Mouse (Mus musculus) heart, postnatal 36 days (tissue): ENCODE measurements around the gene Gm42957. TPM values are rescaled to one million over a fixed set of nuclear protein-coding genes. Genes with fewer than 3 reads are reported as not detected.
"Not testable (repeated sequence)": the region's sequence is repeated elsewhere in the genome, so short reads cannot be mapped to it uniquely, and the experiment has no call there.

Experiments used
- DNase-seq, 2 experiments: peaks; one replicate each; pipeline ENCODE4 v3.0.0; 2021 to 2022
- intact Hi-C: fragments of 180-260 bp; cut with DNase I; formaldehyde crosslinking; loops from one replicate; pipeline ENCODE4 v1.15.1; 2025
- total RNA-seq, 2 experiments: library from RNA; stranded (reverse); gene quantifications; 2 replicates each; pipeline ENCODE4 v1.2.3; 2021

Gene Gm42957
- total RNA-seq, 2 experiments from 2014 or later = not detected

- DNase-seq = peak; percentile 71 to 75
- intact Hi-C loops = loop anchor here (2.0 to 5.0 kb wide), 2 partner anchors 25 to 37 kb away; partner anchors contain the start of gene Nudt17
Measured at GRCm38 (mm10) chr3:96669727-96670468, 34.6 kb downstream of the Gm42957 start, which contains the start of gene Ankrd35. Gene Ankrd35, plus strand, starts transcription at chr3:96670131.

GRCm38 (mm10) chr3:96671519-96671918 is 36.2 kb downstream of the Gm42957 start:
- intact Hi-C loops = loop anchor here (2.0 kb wide), 1 partner anchor 23 kb away; no protein-coding TSS in a partner anchor

DNA sequence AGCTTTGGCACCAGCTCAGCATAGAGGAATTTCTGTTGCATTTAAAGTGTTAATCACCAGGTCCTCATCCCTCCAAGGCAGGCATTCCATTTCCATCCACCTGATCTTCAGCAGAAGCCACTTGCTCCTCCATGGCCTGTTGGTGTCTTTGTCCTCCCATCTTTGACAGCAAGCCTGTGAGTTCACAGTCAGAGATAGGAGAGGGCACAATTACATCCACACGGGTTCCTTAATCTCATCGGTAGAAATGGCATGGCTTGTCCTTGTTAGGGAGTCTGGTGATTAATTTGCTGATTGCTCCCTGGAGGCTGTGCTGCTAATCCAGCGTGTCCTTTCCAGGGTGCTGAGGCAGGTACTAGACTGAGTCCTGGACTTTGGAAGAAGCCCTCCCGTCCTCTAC is 38.2 kb downstream of the Gm42957 start:
- no peak for DNase-seq
- intact Hi-C loops = no loop called here

More at GRCm38 (mm10) chr3:96671519-96671918, 36.2 kb downstream of the Gm42957 start:
- no peak for DNase-seq

GRCm38 (mm10) chr3:96674442-96674841 is 39.2 kb downstream of the Gm42957 start:
- no peak for DNase-seq
- intact Hi-C loops = no loop called here

DNA sequence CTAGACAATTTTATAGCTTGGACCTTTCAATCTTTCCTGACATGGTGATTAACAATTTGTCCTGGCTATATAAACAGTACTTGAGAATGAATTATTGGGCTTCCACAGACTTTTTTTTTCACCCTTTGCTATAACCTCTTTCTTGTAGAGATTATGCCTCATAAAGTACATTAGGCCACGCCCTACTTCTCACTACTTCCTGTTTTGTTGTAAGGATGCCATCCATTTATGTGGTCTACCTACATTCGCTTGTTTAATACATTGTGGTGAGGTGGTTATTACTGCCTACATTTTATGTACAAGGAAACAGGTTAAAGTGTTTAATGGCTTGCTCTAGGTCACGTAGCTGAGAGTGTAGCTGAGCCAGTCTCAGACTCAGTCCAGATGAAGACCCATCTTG is 39.9 kb downstream of the Gm42957 start:
- intact Hi-C loops = no loop called here
- DNase-seq = no peak

- intact Hi-C loops = no loop called here
- no peak for DNase-seq
Measured at GRCm38 (mm10) chr3:96675690-96676089, 40.4 kb downstream of the Gm42957 start.

- no peak for DNase-seq
- intact Hi-C loops = no loop called here
Measured at GRCm38 (mm10) chr3:96678456-96678855, 43.2 kb downstream of the Gm42957 start.

DNA sequence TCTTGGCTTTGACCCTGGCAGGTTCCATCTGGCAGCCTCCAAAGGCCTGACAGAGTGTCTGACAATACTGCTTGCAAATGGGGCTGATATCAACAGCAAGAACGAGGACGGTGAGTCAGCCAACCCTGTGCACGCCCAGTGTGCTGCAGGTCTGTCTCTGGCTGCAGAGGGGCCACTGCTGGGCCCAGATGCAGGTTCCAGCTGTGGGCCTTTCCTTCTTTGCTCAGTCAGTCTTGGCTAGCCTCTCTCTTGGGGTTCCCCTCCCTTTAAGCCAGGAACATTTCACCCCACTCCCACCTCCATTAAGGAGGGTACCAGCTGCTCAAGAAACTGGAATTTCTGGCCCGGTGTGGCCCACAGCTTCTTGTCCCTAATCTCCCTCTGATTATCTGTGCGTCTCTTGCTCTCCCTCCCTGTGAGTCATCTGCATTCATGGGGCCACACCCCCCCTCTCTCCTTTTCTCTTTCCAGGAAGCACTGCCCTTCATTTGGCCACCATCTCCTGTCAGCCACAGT is 43.9 kb downstream of the Gm42957 start:
- intact Hi-C loops = no loop called here
- DNase-seq = no peak

DNA sequence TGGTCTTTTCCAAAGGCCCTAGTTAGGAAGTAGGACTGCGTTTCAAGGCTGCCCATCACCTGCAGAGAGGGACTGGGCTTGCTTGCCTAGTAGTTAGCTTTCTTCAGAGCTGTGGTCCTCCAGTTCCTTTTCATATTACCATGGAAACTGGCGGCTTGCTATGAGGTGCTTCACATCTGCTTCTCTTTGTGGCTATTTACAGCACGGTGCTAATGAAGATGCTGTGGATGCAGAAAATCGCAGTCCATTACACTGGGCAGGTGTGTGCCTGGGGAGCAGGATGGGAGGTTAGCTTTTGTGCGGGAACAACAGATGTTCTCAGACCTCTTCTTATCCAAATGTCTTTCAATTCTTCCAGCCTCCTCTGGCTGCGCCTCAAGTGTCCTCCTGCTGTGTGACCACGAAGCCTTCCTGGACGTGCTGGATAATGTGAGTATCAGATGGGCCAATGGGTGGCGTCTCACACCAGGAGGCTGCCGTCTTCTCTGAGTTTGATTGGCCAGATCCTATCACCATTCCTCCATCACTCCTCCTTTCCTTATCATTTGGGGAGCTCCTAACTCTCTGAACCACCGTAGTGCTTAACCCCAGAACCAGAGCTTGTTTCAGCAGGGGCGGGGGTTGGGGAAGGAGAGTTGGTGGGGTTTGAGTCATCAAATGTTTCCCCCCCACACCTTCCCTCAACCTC is 45.1 kb downstream of the Gm42957 start:
- no peak for DNase-seq
- intact Hi-C loops = no loop called here

- no peak for DNase-seq
- intact Hi-C loops = no loop called here
Measured at GRCm38 (mm10) chr3:96683496-96683895, 48.2 kb downstream of the Gm42957 start.

DNA sequence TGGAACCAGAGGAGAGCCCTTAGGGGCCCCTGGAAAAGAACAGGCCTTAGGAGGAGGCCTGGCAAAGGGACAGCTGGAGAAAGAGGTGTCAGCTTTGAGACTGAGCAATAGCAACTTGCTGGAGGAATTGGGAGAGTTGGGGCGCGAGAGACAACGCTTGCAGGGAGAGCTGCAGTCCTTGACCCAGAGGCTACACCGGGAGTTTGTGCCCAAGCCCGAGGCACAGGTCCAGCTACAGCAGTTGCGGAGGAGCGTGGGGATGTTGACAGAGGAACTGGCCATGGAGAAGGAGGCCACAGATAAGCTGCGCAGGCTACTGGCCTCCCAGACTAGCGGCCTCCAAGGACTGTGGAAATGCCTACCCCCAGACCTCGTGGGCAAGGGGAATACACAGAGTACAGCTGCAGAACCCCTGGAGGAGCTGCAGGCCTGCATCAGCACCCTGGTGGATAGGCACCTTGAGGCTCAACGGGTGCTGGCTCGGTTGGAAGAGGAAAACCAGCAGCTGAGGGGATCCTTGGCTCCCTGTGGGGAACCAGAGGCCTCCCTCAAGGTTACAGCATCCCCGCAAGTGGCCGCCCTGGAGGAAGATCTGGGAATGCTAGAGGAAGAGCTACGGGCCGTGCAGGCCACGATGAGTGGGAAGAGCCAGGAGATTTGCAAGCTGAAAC is 49.0 kb downstream of the Gm42957 start:
- intact Hi-C loops = no loop called here
- DNase-seq = peak in 1 of 2 experiments; percentile 17

DNA sequence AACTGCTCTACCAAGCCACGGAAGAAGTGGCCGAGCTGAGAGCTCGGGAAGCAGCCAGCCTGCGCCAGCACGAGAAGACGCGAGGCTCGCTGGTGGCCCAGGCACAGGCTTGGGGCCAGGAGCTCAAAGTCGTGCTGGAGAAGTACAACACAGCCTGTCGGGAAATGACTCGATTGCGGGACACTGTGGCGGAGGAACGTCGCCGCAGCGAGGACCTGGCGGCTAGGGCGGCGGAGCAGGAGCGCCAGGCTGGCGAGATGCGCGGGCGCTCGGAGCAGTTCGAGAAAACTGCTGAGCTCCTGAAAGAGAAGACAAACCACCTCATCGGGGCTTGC is 49.5 kb downstream of the Gm42957 start:
- peak in 1 of 2 experiments; percentile 23 for DNase-seq
- intact Hi-C loops = no loop called here

- intact Hi-C loops, DNase-seq: not testable (repeated sequence)
Measured at GRCm38 (mm10) chr3:96686057-96686456, 50.8 kb downstream of the Gm42957 start.

GRCm38 (mm10) chr3:96688854-96689253 is 53.6 kb downstream of the Gm42957 start:
- intact Hi-C loops = no loop called here
- no peak for DNase-seq

DNA sequence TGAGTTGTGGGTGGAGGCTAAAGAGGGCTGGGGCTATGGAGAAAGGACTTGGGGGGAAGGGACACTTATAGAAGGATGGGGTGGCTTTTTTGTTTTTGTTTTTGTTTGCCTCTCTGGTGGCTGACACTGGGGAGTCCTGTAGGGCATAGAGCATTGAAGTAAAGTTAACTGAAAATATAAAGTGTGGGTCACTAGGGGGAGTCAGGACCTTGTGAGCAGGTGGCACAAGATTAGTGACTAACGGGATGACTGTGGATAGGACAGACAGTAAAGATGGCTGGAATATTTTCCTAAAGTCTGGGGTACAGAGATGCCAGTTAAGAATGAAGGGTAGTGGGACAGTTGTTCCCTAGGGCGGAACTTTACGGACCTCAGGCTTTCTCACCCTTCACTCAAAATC is 55.0 kb downstream of the Gm42957 start:
- intact Hi-C loops = no loop called here
- no peak for DNase-seq

GRCm38 (mm10) chr3:96692506-96692905 is 57.2 kb downstream of the Gm42957 start:
- DNase-seq = peak; percentile 35 to 36
- intact Hi-C loops = no loop called here

DNA sequence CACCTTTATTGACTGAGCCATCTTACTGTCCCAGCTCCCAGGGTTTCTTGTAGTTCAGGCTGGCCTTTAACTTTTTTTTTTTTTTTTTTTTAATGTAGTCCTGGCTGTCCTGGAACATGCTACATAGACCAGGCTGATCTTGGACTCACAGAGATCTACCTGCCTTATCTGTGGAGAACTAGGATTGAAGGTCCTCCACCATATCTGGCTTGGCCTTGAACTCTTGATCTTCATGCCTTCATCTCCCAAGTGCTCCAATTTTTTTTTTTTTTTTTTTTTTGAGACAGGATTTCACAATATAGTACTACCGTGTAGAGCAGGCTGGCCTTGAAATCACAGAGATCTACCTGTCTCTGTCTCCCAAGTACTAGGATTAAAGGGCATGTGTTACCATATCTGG is 58.3 kb downstream of the Gm42957 start:
- intact Hi-C loops = no loop called here
- no peak for DNase-seq

DNA sequence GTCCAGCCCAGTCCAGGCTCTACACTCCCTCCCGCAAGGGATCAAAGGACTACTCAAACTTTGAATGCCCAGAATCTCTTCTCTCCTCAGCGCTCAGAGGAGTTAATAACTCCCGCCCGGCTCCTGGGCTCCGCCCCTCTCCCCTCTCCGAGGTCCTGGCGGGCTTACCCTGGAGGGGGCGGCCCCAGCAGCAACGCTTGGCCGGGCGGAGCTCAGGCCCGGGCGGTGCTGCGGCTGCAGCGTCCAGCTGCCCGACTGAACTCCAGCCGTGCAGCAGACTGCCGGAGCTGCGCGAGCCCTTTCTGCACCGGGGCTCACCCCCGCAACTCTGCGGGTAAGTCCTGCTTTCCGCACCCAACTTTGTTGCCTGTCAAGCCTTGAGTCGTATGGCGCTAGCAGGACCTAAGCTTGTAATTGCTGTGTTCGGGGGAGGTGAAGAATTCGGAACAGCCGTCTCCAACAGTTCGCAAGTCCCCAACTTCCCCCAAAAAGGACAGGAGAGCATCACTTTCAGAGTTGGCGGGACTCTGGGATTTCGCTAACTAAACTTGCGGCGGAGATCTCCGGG is 61.0 kb downstream of the Gm42957 start, which contains the start of gene Pias3:
Gene Pias3 (plus strand): TSS at position 187 of the 568 bp plus-strand sequence.
- intact Hi-C loops = loop anchor here (2.0 kb wide), 1 partner anchor 31 kb away; the partner anchor contains the start of genes Polr3c and Rnf115
- DNase-seq = peak; percentile 83 to 89

DNA sequence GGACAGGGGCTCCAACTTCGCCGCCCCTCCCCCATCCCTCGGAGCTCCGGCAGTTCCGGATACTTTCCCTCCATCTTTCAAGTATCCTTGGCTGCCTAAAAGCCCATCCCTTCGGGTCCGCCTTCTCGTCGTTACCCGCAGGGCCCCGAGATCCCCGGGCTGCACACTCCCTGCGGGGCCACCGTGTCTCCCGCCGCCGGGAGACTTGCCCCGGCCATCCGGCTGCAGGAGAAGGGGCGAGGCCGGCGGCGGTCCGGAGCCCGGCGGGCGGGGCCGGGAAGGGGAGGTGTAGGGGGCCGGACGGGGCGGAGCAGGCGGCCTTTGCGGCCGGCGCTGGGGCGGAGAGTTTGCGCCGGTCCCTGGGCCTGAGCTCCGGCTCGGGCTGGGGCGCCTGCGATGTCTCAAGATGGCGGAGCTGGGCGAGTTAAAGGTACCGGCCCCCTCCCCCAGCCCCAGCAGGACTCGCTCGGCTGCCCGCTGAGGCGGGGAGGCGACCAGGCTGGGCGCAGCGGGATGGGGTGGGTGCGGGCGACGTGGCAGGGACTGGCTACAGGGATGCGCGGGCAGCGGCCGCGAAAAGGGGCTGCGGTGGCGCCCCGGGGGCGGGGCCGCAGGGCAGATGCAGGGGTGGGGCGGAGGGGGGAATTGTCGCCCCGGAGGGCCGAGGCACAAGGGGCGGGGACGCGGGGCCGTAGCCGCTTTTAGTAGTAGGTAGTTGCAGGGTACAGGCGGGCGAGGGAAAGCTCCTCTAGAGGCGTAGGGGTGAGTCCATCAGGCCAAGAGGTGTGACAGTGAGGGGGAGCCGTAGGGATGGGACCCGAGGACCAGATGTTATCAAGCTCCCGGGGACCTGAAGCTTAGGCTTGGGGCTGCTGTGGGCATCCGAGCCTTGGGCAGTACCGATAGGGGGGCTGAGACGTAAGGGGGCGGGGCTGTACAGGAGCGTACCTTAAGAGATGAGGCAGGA is 61.8 kb downstream of the Gm42957 start:
- DNase-seq = peak; percentile 92 to 94
- intact Hi-C loops = loop anchor here (2.0 kb wide), 1 partner anchor 30 kb away; the partner anchor contains the start of genes Polr3c and Rnf115
